In genomic region chr12:40434101-40434500, GRCm38 (mm10) we compare ENCODE assay signal across 16 mouse cellular contexts. TPM values are rescaled to one million over a fixed set of nuclear protein-coding genes. Genes with fewer than 3 reads are reported as not detected.
DNase-seq lines count a peak whose midpoint lies in the region; ATAC-seq and TF ChIP-seq lines count a peak whose summit lies in the region.
"Had no signal": no experiment of that assay in that cellular context is flagged by ENCODE, and none has a peak within 500 bp of the region (broad histone marks: within the 10 kb centered on the region; RNA-seq: fewer than 3 reads in every experiment).

No protein-coding gene starts in this region.

- H3K4me2 ChIP-seq in forebrain, postnatal 0 days (ENCODE audit: low read depth): no peak overlapping the region
- no peak overlapping the region for H3K4me2 ChIP-seq in forebrain, embryonic 12.5 days
- H3K4me2 ChIP-seq: embryonic facial prominence, embryonic 13.5 days; forebrain, embryonic 15.5 days; liver, embryonic 15.5 days; stomach, embryonic 15.5 days had no signal

- ATAC-seq in forebrain, postnatal 0 days: no peak
- no peak for ATAC-seq in forebrain, embryonic 12.5 days (ENCODE audit: low FRiP score)
- ATAC-seq: forebrain, embryonic 15.5 days; intestine, postnatal 0 days had no signal

- H3K27ac ChIP-seq in forebrain, postnatal 0 days (ENCODE audit: low read depth, low read length): no peak overlapping the region
- H3K27ac ChIP-seq in forebrain, embryonic 12.5 days: no peak overlapping the region
- H3K27ac ChIP-seq: embryonic facial prominence, embryonic 13.5 days; forebrain, embryonic 15.5 days; liver, embryonic 15.5 days; stomach, embryonic 15.5 days had no signal

- H3K4me1 ChIP-seq in forebrain, postnatal 0 days (ENCODE audit: insufficient read depth): no peaks in the 10 kb centered on the region
- peaks cover 30% of the 10 kb centered on the region for H3K4me1 ChIP-seq in forebrain, embryonic 12.5 days
- H3K4me1 ChIP-seq: liver, embryonic 15.5 days had no signal

- WGBS in forebrain, postnatal 0 days: 23% methylated on average over 3 of the region's 3 CpGs
- 68% methylated on average over 3 of the region's 3 CpGs for WGBS in forebrain, embryonic 12.5 days

- H3K4me3 ChIP-seq in forebrain, postnatal 0 days (ENCODE audit: low read depth, low read length): no peak overlapping the region
- H3K4me3 ChIP-seq in forebrain, embryonic 12.5 days (replicated peaks): no peak overlapping the region
- H3K4me3 ChIP-seq: embryonic facial prominence, embryonic 13.5 days; forebrain, embryonic 15.5 days; liver, embryonic 15.5 days; stomach, embryonic 15.5 days had no signal

- H3K36me3 ChIP-seq in forebrain, postnatal 0 days (ENCODE audit: insufficient read depth): no peaks in the 10 kb centered on the region
- H3K36me3 ChIP-seq in forebrain, embryonic 12.5 days (replicated peaks): no peaks in the 10 kb centered on the region
- H3K36me3 ChIP-seq: embryonic facial prominence, embryonic 13.5 days; forebrain, embryonic 15.5 days; liver, embryonic 15.5 days; stomach, embryonic 15.5 days had no signal

- peak; percentile 21 for DNase-seq in forebrain, postnatal 0 days
- DNase-seq in kidney, postnatal 14 days: peak; percentile 36
- no peak for DNase-seq in kidney, adult 11 months
- peak; percentile 39 for DNase-seq in MN1 (ENCODE audit: low spot score)
- peak; percentile 75 for DNase-seq in brain, adult 2 months (ENCODE audit: low read depth, low spot score)
- no peak for DNase-seq in thymus, postnatal 10 days (ENCODE audit: low spot score in 2 of 2)
- no peak for DNase-seq in urinary bladder, postnatal 10 days (ENCODE audit: low spot score)
- DNase-seq: cerebellum, postnatal 36 days; gastrocnemius, postnatal 25 days; right cerebral cortex, postnatal 4 days had no signal

- H3K9ac ChIP-seq in forebrain, postnatal 0 days: no peak overlapping the region
- H3K9ac ChIP-seq in forebrain, embryonic 12.5 days: no peak overlapping the region
- H3K9ac ChIP-seq: embryonic facial prominence, embryonic 13.5 days; forebrain, embryonic 15.5 days; liver, embryonic 15.5 days; stomach, embryonic 15.5 days had no signal

- H3K9me3 ChIP-seq in forebrain, postnatal 0 days (ENCODE audit: low read length): no peaks in the 10 kb centered on the region
- no peaks in the 10 kb centered on the region for H3K9me3 ChIP-seq in forebrain, embryonic 12.5 days
- H3K9me3 ChIP-seq: embryonic facial prominence, embryonic 13.5 days; forebrain, embryonic 15.5 days; liver, embryonic 15.5 days; stomach, embryonic 15.5 days had no signal

- no peaks in the 10 kb centered on the region for H3K27me3 ChIP-seq in forebrain, postnatal 0 days (ENCODE audit: insufficient read depth, low read length)
- peaks cover 11% of the 10 kb centered on the region; the same call in 1 of the 2 replicates for H3K27me3 ChIP-seq in forebrain, embryonic 12.5 days
- H3K27me3 ChIP-seq: embryonic facial prominence, embryonic 13.5 days; forebrain, embryonic 15.5 days; liver, embryonic 15.5 days; stomach, embryonic 15.5 days had no signal

- no peak for TF ChIP-seq CTCF in forebrain, postnatal 0 days (IDR thresholded peaks at IDR 0.05; ENCODE audit: low read depth)

RNA-seq across cellular contexts. Expression of gene Zfp277, which starts 11.6 kb away (rescaled TPM):
- 31.8 and 34.4 TPM in 2 replicates for total RNA-seq in forebrain, postnatal 0 days (2014; rRNA removed)
- 30.7 and 31.6 TPM in 2 replicates for polyA plus RNA-seq in forebrain, postnatal 0 days (2015; fragmentation: Nextera tagmentation; extraction: Ambion mirVana)
- polyA plus RNA-seq in forebrain, embryonic 12.5 days (2016; fragmentation: Nextera tagmentation; extraction: Ambion mirVana): 29.7 and 29.8 TPM in 2 replicates

RNA-seq across cellular contexts. Expression of gene Dock4, which starts 11.7 kb away (rescaled TPM):
- 27.5 and 30.9 TPM in 2 replicates for total RNA-seq in forebrain, postnatal 0 days (2014; rRNA removed)
- polyA plus RNA-seq in forebrain, postnatal 0 days (2015; fragmentation: Nextera tagmentation; extraction: Ambion mirVana): 3.6 and 10.5 TPM in 2 replicates
- 25.9 and 32.7 TPM in 2 replicates for polyA plus RNA-seq in forebrain, embryonic 12.5 days (2016; fragmentation: Nextera tagmentation; extraction: Ambion mirVana)

Comparison
In these comparisons a context has a peak if more than half of its experiments do, and no peak if none do; other contexts are left out.
1. DNase-seq: peak in forebrain, postnatal 0 days (single experiment), kidney, postnatal 14 days (single experiment), MN1 (single experiment) and brain, adult 2 months (single experiment); none in kidney, adult 11 months (single experiment), thymus, postnatal 10 days (0 of 2) and urinary bladder, postnatal 10 days (single experiment).